Mouse (Mus musculus): ENCODE data around the gene Eif4a1.

- no peak for TF ChIP-seq ETS1 (conservative IDR thresholded peaks at IDR 0.05; ENCODE audit: low read depth, low read length)
- no peak for TF ChIP-seq GABPA (IDR thresholded peaks at IDR 0.05; ENCODE audit: insufficient replicate concordance, low read depth, low read length)
- no peak for TF ChIP-seq CTCF (conservative IDR thresholded peaks at IDR 0.05 in 1 of 2, IDR thresholded peaks at IDR 0.05 in 1 of 2; ENCODE audit: low read depth in 2 of 2, low read length in 2 of 2)
- TF ChIP-seq ZC3H11A (IDR thresholded peaks at IDR 0.05; ENCODE audit: low read depth, low read length): no peak
Observed at GRCm38 (mm10) chr11:69720852-69721251, 48.6 kb upstream of the Eif4a1 start.

All from CH12.LX (cell line).